Mouse (Mus musculus) lung, adult 2 months (tissue): ENCODE measurements around the gene Nek9.

Experiments used
- CTCF ChIP-seq: fragments of 200-500 bp; IDR thresholded peaks from 2 replicates; pipeline ENCODE4 v1.5.1; 2011; ENCODE audit warnings: mild to moderate bottlenecking, low read length, control low read depth; ENCODE audit not compliant: insufficient read depth
- POLR2A ChIP-seq: fragments of 200-500 bp; IDR thresholded peaks from 2 replicates; pipeline ENCODE4 v1.6.1; 2011; ENCODE audit warnings: low read depth, mild to moderate bottlenecking, control low read depth, low read length, borderline replicate concordance; ENCODE audit errors: extremely low read depth

GRCm38 (mm10) chr12:85278919-85279318 lies 60.2 kb downstream of the Nek9 start:
- TF ChIP-seq CTCF (no peak), POLR2A (no peak)
